15 mouse cellular contexts compared by ENCODE assay signal in genomic region chr10:69952316-69952715, GRCm38 (mm10).
"Had no signal": no experiment of that assay in that cellular context is flagged by ENCODE, and none has a peak within 500 bp of the region (broad histone marks: within the 10 kb centered on the region; RNA-seq: fewer than 3 reads in every experiment).

No protein-coding gene starts in this region.

- H3K4me3 ChIP-seq: midbrain, embryonic 10.5 days; midbrain, embryonic 12.5 days; myocyte; neural tube, embryonic 13.5 days; neural tube, embryonic 15.5 days had no signal

- H3K27ac ChIP-seq: midbrain, embryonic 10.5 days; midbrain, embryonic 12.5 days; neural tube, embryonic 13.5 days had no signal

- DNase-seq: lung, adult 18-20 months; lung, embryonic 14.5 days; lung, postnatal 10 days; lung, postnatal 4 days; midbrain, embryonic 14.5 days; retina, postnatal 1 day; spleen, adult 18-20 months; thymus, adult 18-20 months; thymus, postnatal 14 days; thymus, postnatal 36 days had no signal
